Mouse (Mus musculus) MEL (cell line): Measurements from ENCODE around the gene Lancl3. TPM values are rescaled to one million over a fixed set of nuclear protein-coding genes. Genes with fewer than 3 reads are reported as not detected.

Experiments
- DNase-seq: peaks from one replicate; pipeline ENCODE4 v3.0.0; 2011; ENCODE audit warnings: low read depth, low spot score
- H3K27ac ChIP-seq: 2 replicates; pipeline ENCODE4 v1.5.1; 2012; ENCODE audit warnings: low read depth, mild to moderate bottlenecking, control low read depth, low read length, moderate library complexity; ENCODE audit not compliant: control insufficient read depth
- H3K27me3 ChIP-seq, 2 experiments: fragments of 150-350 bp in 1 of 2; sonication (generic) in 1 of 2; 2 replicates each; pipeline ENCODE4 v1.6.1; 2012; ENCODE audit warnings: low read length in 2 of 2, mild to moderate bottlenecking in 2 of 2, improper control_type of control experiment in 1 of 2, moderate library complexity in 1 of 2; ENCODE audit not compliant: insufficient read depth in 2 of 2, control insufficient read depth in 1 of 2
- H3K36me3 ChIP-seq, 2 experiments: 2 replicates each; pipeline ENCODE4 v1.6.1; 2012 to 2014; ENCODE audit warnings: low read length in 2 of 2, improper control_type of control experiment in 1 of 2, inconsistent platforms in 1 of 2, mild to moderate bottlenecking in 1 of 2; ENCODE audit not compliant: insufficient read depth in 2 of 2, control insufficient read depth in 1 of 2
- H3K4me1 ChIP-seq, 2 experiments: fragments of 150-350 bp in 1 of 2; sonication (generic) in 1 of 2; 2 replicates each; pipeline ENCODE4 v1.6.1; 2012; ENCODE audit warnings: low read length in 2 of 2, improper control_type of control experiment in 1 of 2, mild to moderate bottlenecking in 1 of 2; ENCODE audit not compliant: insufficient read depth in 2 of 2, control insufficient read depth in 1 of 2
- H3K4me3 ChIP-seq, 2 experiments: fragments of 150-350 bp in 1 of 2; sonication (generic) in 1 of 2; 2 replicates each; pipeline ENCODE4 v1.5.1; 2012; ENCODE audit warnings: low read depth in 2 of 2, low read length in 2 of 2, mild to moderate bottlenecking in 2 of 2, moderate library complexity in 2 of 2, control low read depth in 1 of 2, improper control_type of control experiment in 1 of 2; ENCODE audit not compliant: control insufficient read depth in 1 of 2, insufficient read depth in 1 of 2
- H3K79me2 ChIP-seq: 2 replicates; pipeline ENCODE4 v1.6.1; 2012; ENCODE audit warnings: mild to moderate bottlenecking, low read length, moderate library complexity; ENCODE audit not compliant: control insufficient read depth, poor library complexity, insufficient read depth
- H3K9ac ChIP-seq: 2 replicates; pipeline ENCODE4 v1.6.1; 2012; ENCODE audit warnings: low read depth, mild to moderate bottlenecking, control low read depth, low read length, moderate library complexity; ENCODE audit not compliant: control insufficient read depth, poor library complexity, severe bottlenecking
- H3K9me3 ChIP-seq: fragments of 150-350 bp; sonication (generic); replicated peaks from 2 replicates; pipeline ENCODE4 v1.6.1; 2012; ENCODE audit warnings: mild to moderate bottlenecking, low read length, improper control_type of control experiment, moderate library complexity; ENCODE audit not compliant: insufficient read depth
- CHD2 ChIP-seq: IDR thresholded peaks from 2 replicates; pipeline ENCODE4 v1.6.1; 2011; ENCODE audit warnings: low read length, improper control_type of control experiment
- CTCF ChIP-seq, 3 experiments: IDR thresholded peaks in 2 of 3; conservative IDR thresholded peaks in 1 of 3; 2 replicates each; pipeline ENCODE4 v1.5.1; 2011 to 2012; ENCODE audit warnings: low read length in 3 of 3, low read depth in 2 of 3, mild to moderate bottlenecking in 2 of 3, improper control_type of control experiment in 1 of 3, inconsistent platforms in 1 of 3, mixed read lengths in 1 of 3, moderate library complexity in 1 of 3; ENCODE audit not compliant: control insufficient read depth in 1 of 3, insufficient read depth in 1 of 3, poor library complexity in 1 of 3, severe bottlenecking in 1 of 3
- E2F4 ChIP-seq: IDR thresholded peaks from 2 replicates; pipeline ENCODE4 v1.6.1; 2011; ENCODE audit warnings: low read depth, low read length, improper control_type of control experiment, borderline replicate concordance
- EP300 ChIP-seq, 2 experiments: IDR thresholded peaks; 2 replicates each; pipeline ENCODE4 v1.6.1; 2011; ENCODE audit warnings: improper control_type of control experiment in 2 of 2, low read length in 2 of 2, low read depth in 1 of 2, mild to moderate bottlenecking in 1 of 2
- GATA1 ChIP-seq: IDR thresholded peaks from 2 replicates; pipeline ENCODE4 v1.6.1; 2011; ENCODE audit warnings: low read depth, low read length, improper control_type of control experiment
- HCFC1 ChIP-seq: IDR thresholded peaks from 2 replicates; pipeline ENCODE4 v1.6.1; 2012; ENCODE audit warnings: low read depth, mild to moderate bottlenecking, inconsistent platforms, low read length, improper control_type of control experiment, moderate library complexity
- KAT2A ChIP-seq: conservative IDR thresholded peaks from 2 replicates; pipeline ENCODE4 v1.6.1; 2012; ENCODE audit warnings: low read depth, low read length, improper control_type of control experiment, inconsistent platforms
- MAFK ChIP-seq: IDR thresholded peaks from 2 replicates; pipeline ENCODE4 v1.6.1; 2011; ENCODE audit warnings: low read depth, mild to moderate bottlenecking, low read length, improper control_type of control experiment, borderline replicate concordance
- MAX ChIP-seq: IDR thresholded peaks from 2 replicates; pipeline ENCODE4 v1.6.1; 2011; ENCODE audit warnings: low read length, improper control_type of control experiment
- MAZ ChIP-seq: IDR thresholded peaks from 2 replicates; pipeline ENCODE4 v1.6.1; 2012; ENCODE audit warnings: low read depth, mild to moderate bottlenecking, inconsistent platforms, low read length, improper control_type of control experiment
- MEF2A ChIP-seq: IDR thresholded peaks from 2 replicates; pipeline ENCODE4 v1.6.1; 2014; ENCODE audit warnings: low read depth, mild to moderate bottlenecking, inconsistent platforms, low read length, improper control_type of control experiment; ENCODE audit not compliant: poor library complexity, insufficient replicate concordance, severe bottlenecking; ENCODE audit errors: extremely low read depth
- MYB ChIP-seq: IDR thresholded peaks from 2 replicates; pipeline ENCODE4 v1.6.1; 2011; ENCODE audit warnings: mild to moderate bottlenecking, low read depth, low read length, improper control_type of control experiment
- MYC ChIP-seq: IDR thresholded peaks from 2 replicates; pipeline ENCODE4 v1.6.1; 2011; ENCODE audit warnings: low read depth, mild to moderate bottlenecking, low read length, improper control_type of control experiment, moderate library complexity
- POLR2A ChIP-seq, 2 experiments: IDR thresholded peaks; 2 replicates each; pipeline ENCODE4 v1.6.1; 2011 to 2012; ENCODE audit warnings: low read length in 2 of 2, mild to moderate bottlenecking in 2 of 2, control low read depth in 1 of 2, improper control_type of control experiment in 1 of 2, low read depth in 1 of 2, moderate library complexity in 1 of 2; ENCODE audit not compliant: control insufficient read depth in 1 of 2, insufficient read depth in 1 of 2, poor library complexity in 1 of 2
- POLR2AphosphoS2 ChIP-seq: IDR thresholded peaks from 2 replicates; pipeline ENCODE4 v1.6.1; 2011; ENCODE audit warnings: low read length, improper control_type of control experiment
- RAD21 ChIP-seq: IDR thresholded peaks from 2 replicates; pipeline ENCODE4 v1.6.1; 2011; ENCODE audit warnings: mild to moderate bottlenecking, low read depth, low read length, improper control_type of control experiment
- SIN3A ChIP-seq: IDR thresholded peaks from 2 replicates; pipeline ENCODE4 v1.6.1; 2012; ENCODE audit warnings: low read length, improper control_type of control experiment, inconsistent platforms
- TAL1 ChIP-seq: IDR thresholded peaks from 2 replicates; pipeline ENCODE4 v1.6.1; 2012; ENCODE audit warnings: mild to moderate bottlenecking, inconsistent platforms, low read length, moderate library complexity, mixed read lengths
- TBP ChIP-seq: IDR thresholded peaks from 2 replicates; pipeline ENCODE4 v1.8.0; 2011; ENCODE audit warnings: low read depth, low read length, improper control_type of control experiment
- TCF12 ChIP-seq: IDR thresholded peaks from 2 replicates; pipeline ENCODE4 v1.6.1; 2014; ENCODE audit warnings: low read depth, mild to moderate bottlenecking, inconsistent platforms, low read length, improper control_type of control experiment, moderate library complexity
- ZMIZ1 ChIP-seq: IDR thresholded peaks from 2 replicates; pipeline ENCODE4 v1.6.1; 2012; ENCODE audit warnings: low read depth, mild to moderate bottlenecking, inconsistent platforms, low read length, improper control_type of control experiment, moderate library complexity
- polyA plus RNA-seq, 2 experiments: library from polyadenylated mRNA; stranded (reverse) in 1 of 2; unstranded in 1 of 2; fragments of >175 nt in 1 of 2; fragments of >200 nt in 1 of 2; gene quantifications; 2 replicates each; pipeline versions ENCODE4 v1.2.1 to v1.2.4; 2012; ENCODE audit warnings: low replicate concordance in 2 of 2, low read depth in 1 of 2; ENCODE audit not compliant: insufficient read length in 2 of 2, insufficient read depth in 1 of 2, missing spikeins in 1 of 2
- total RNA-seq: library from RNA; depleted of rRNA; stranded (reverse); fragments of 300-350 nt; gene quantifications from 2 replicates; pipeline ENCODE4 v1.2.3, GENCODE M21; 2012

Lancl3 gene
- total and polyA plus RNA-seq, 3 experiments: 0.03 TPM; not detected in 2

GRCm38 (mm10) chrX:9244603-9245336 lies 45.1 kb downstream of the Lancl3 start (continued):
- TF ChIP-seq EP300 (IDR thresholded peaks at IDR 0.05; ENCODE audit: low read depth in 1 of 2, low read length in 2 of 2) (peak; percentile 97 to 98), MYB (peak; percentile 85)

DNA sequence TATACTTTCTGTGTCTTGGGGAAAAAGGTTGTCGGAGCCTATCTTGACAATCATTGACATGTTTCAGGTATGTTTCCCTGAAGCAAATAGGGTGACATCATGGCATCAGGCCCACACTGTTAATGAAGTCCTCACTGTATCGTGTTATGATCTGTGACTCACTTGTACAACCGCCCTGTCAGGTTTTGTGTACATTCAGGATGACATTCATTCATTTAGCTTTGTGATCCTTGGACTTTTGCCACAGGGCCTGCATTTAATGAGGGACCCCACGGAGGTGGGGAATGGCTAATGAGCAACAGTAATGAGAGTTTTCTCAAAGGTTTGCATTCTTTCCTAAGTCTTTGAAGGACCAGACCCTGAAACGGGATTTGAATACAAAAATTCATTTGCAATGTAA lies 49.2 kb downstream of the Lancl3 start:
- DNase-seq: no peak
- Histone ChIP-seq H3K27me3 (no peaks in the 10 kb centered on the region), H3K27ac (no peak overlapping the region), H3K36me3 (peaks cover 0 to 35% of the 10 kb centered on the region in 2 experiments; a peak in 2 of 4 replicates), H3K4me3 (no peak overlapping the region), H3K9ac (no peak overlapping the region), H3K4me1 (peaks cover 13 to 27% of the 10 kb centered on the region in 2 experiments), H3K9me3 (no peaks in the 10 kb centered on the region), H3K79me2 (no peaks in the 10 kb centered on the region)
- TF ChIP-seq MYC (no peak), ZMIZ1 (no peak), CHD2 (no peak), TBP (no peak), CTCF (IDR thresholded peaks at IDR 0.05 in 2 of 3, conservative IDR thresholded peaks at IDR 0.05 in 1 of 3; ENCODE audit: control insufficient read depth in 1 of 3, insufficient read depth in 1 of 3, low read depth in 2 of 3, low read length in 3 of 3, poor library complexity in 1 of 3, severe bottlenecking in 1 of 3) (no peak), MAX (no peak), E2F4 (no peak), EP300 (IDR thresholded peaks at IDR 0.05; ENCODE audit: low read depth in 1 of 2, low read length in 2 of 2) (no peak), GATA1 (no peak), HCFC1 (no peak), TCF12 (no peak), RAD21 (no peak), KAT2A (no peak), SIN3A (no peak), MAZ (no peak), MEF2A (no peak), TAL1 (no peak), MAFK (no peak), POLR2A (IDR thresholded peaks at IDR 0.05; ENCODE audit: control insufficient read depth in 1 of 2, insufficient read depth in 1 of 2, low read depth in 1 of 2, low read length in 2 of 2, poor library complexity in 1 of 2) (no peak), POLR2AphosphoS2 (no peak)
